Mouse (Mus musculus): ENCODE measurements around the gene Fv1.

- TF ChIP-seq CTCF (IDR thresholded peaks at IDR 0.05; ENCODE audit: low read depth) (no peak), EP300 (IDR thresholded peaks at IDR 0.05; ENCODE audit: low read depth) (no peak)
Observed at GRCm38 (mm10) chr4:147879865-147880264, 11.1 kb downstream of the Fv1 start.

Measured in liver, embryonic 14.5 days (tissue).